26 mouse cellular contexts compared by ENCODE assay signal in the genomic region with DNA sequence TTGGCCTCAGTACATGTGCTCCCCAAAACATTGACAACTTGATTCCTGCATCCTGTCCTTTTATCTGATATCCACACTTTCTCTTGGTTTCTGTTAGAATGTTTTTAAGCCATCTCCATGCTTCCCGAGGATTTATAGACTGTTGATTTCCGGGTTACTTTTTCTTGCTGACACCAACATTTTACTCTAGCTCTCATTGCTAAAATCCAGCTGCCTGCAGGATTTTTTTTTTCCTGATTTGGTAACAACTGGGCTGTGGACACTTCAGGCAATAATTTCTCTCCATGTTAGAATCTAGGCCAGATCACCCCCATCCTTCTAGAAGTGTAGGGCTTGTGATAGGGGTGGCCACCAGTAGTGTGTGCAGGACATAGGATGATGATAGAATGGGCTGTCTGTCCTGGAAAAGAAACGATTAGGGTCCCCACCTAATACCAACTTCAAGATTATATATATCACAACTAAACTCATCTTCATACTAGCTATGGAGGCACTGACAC.
DNase-seq lines count a peak whose midpoint lies in the region; ATAC-seq and TF ChIP-seq lines count a peak whose summit lies in the region.
"Had no signal": no experiment of that assay in that cellular context is flagged by ENCODE, and none has a peak within 500 bp of the region (broad histone marks: within the 10 kb centered on the region; RNA-seq: fewer than 3 reads in every experiment).

No protein-coding gene starts in this region.

- no peak overlapping the region for H3K4me2 ChIP-seq in kidney, embryonic 15.5 days
- H3K4me2 ChIP-seq in lung, postnatal 0 days (replicated peaks; ENCODE audit: low read depth, low read length): no peak overlapping the region
- H3K4me2 ChIP-seq: embryonic facial prominence, embryonic 13.5 days; forebrain, embryonic 12.5 days; forebrain, embryonic 15.5 days; hindbrain, embryonic 12.5 days; hindbrain, embryonic 15.5 days had no signal

- H3K27me3 ChIP-seq in kidney, adult 2 months (replicated peaks; ENCODE audit: control insufficient read depth, insufficient read depth, low read length): no peaks in the 10 kb centered on the region
- H3K27me3 ChIP-seq in kidney, embryonic 15.5 days: 0 out of 2 replicates have a peak, but pooled peaks cover under 1% of the 10 kb centered on the region
- no peaks in the 10 kb centered on the region for H3K27me3 ChIP-seq in lung, postnatal 0 days (replicated peaks; ENCODE audit: insufficient read depth, low read length)
- H3K27me3 ChIP-seq: embryonic facial prominence, embryonic 13.5 days; forebrain, embryonic 12.5 days; forebrain, embryonic 15.5 days; hindbrain, embryonic 12.5 days; hindbrain, embryonic 15.5 days; Patski had no signal

- H3K4me3 ChIP-seq in kidney, adult 2 months (ENCODE audit: insufficient read depth, low read depth, low read length): no peak overlapping the region
- no peak overlapping the region for H3K4me3 ChIP-seq in kidney, embryonic 15.5 days (replicated peaks)
- no peak overlapping the region for H3K4me3 ChIP-seq in lung, postnatal 0 days (ENCODE audit: low read depth, low read length)
- no peak overlapping the region for H3K4me3 ChIP-seq in lung, adult 2 months (replicated peaks; ENCODE audit: extremely low read depth, low read depth, low read length)
- H3K4me3 ChIP-seq: embryonic facial prominence, embryonic 10.5 days; embryonic facial prominence, embryonic 13.5 days; erythroblast, embryonic 14.5 days; forebrain, embryonic 12.5 days; forebrain, embryonic 15.5 days; heart, adult 2 months; heart, embryonic 10.5 days; hindbrain, embryonic 12.5 days; hindbrain, embryonic 15.5 days had no signal

- 59% methylated on average over 3 of the region's 3 CpGs for WGBS in kidney, adult 2 months
- 56% methylated on average over 3 of the region's 3 CpGs for WGBS in kidney, embryonic 15.5 days
- WGBS in lung, postnatal 0 days: 49% methylated on average over 3 of the region's 3 CpGs
- 72% methylated on average over 3 of the region's 3 CpGs for WGBS in lung, adult 2 months

- TF ChIP-seq POLR2A in kidney, adult 2 months (IDR thresholded peaks at IDR 0.05; ENCODE audit: low read depth, low read length): no peak
- no peak for TF ChIP-seq POLR2A in lung, adult 2 months (IDR thresholded peaks at IDR 0.05; ENCODE audit: borderline replicate concordance, extremely low read depth, low read depth, low read length)

- H3K27ac ChIP-seq in kidney, adult 2 months (ENCODE audit: insufficient read depth, low read depth, low read length): peak overlapping the region; percentile 47; the same call in 1 of the 2 replicates
- H3K27ac ChIP-seq in kidney, embryonic 15.5 days: no peak overlapping the region
- H3K27ac ChIP-seq in lung, postnatal 0 days (ENCODE audit: low read length): no peak overlapping the region
- H3K27ac ChIP-seq: embryonic facial prominence, embryonic 10.5 days; embryonic facial prominence, embryonic 13.5 days; forebrain, embryonic 12.5 days; forebrain, embryonic 15.5 days; heart, adult 2 months; heart, embryonic 10.5 days; hindbrain, embryonic 12.5 days; hindbrain, embryonic 15.5 days had no signal

- H3K4me1 ChIP-seq in kidney, adult 2 months (ENCODE audit: control insufficient read depth, insufficient read depth, low read length): no peaks in the 10 kb centered on the region
- H3K4me1 ChIP-seq in kidney, embryonic 15.5 days: peaks cover 22% of the 10 kb centered on the region
- no peaks in the 10 kb centered on the region for H3K4me1 ChIP-seq in lung, postnatal 0 days (ENCODE audit: insufficient read depth, low read depth, low read length)
- H3K4me1 ChIP-seq in lung, adult 2 months (ENCODE audit: control insufficient read depth, insufficient read depth, low read length): no peaks in the 10 kb centered on the region; the same call in 1 of the 2 replicates
- H3K4me1 ChIP-seq: forebrain, embryonic 12.5 days; forebrain, embryonic 15.5 days; hindbrain, embryonic 12.5 days; hindbrain, embryonic 15.5 days had no signal

- H3K9me3 ChIP-seq in kidney, embryonic 15.5 days (replicated peaks): no peaks in the 10 kb centered on the region
- no peaks in the 10 kb centered on the region for H3K9me3 ChIP-seq in lung, postnatal 0 days (ENCODE audit: low read length)
- H3K9me3 ChIP-seq: embryonic facial prominence, embryonic 10.5 days; forebrain, embryonic 12.5 days; forebrain, embryonic 15.5 days; hindbrain, embryonic 15.5 days had no signal

- peak; percentile 42 for DNase-seq in kidney, adult 2 months
- peak; percentile 11 for DNase-seq in kidney, postnatal 14 days
- no peak for DNase-seq in kidney, postnatal 25 days
- DNase-seq in lung, postnatal 0 days (ENCODE audit: low spot score): peak; percentile 57
- no peak for DNase-seq in lung, adult 2 months
- DNase-seq in adrenal gland, postnatal 36 days: no peak
- DNase-seq: adrenal gland, adult 2 months; adrenal gland, postnatal 14 days; B cell, adult 2 months; cerebellum, adult 11-12 months; cerebellum, adult 8-10 months; cerebellum, postnatal 36 days; embryo, embryonic 11 days; gastrocnemius, postnatal 25 days; heart, adult 2 months had no signal

- H3K36me3 ChIP-seq in kidney, adult 2 months (ENCODE audit: control insufficient read depth, insufficient read depth, low read length): no peaks in the 10 kb centered on the region
- no peaks in the 10 kb centered on the region for H3K36me3 ChIP-seq in kidney, embryonic 15.5 days
- no peaks in the 10 kb centered on the region for H3K36me3 ChIP-seq in lung, postnatal 0 days (ENCODE audit: insufficient read depth, low read length)
- H3K36me3 ChIP-seq: embryonic facial prominence, embryonic 10.5 days; embryonic facial prominence, embryonic 13.5 days; forebrain, embryonic 12.5 days; forebrain, embryonic 15.5 days; G1E; heart, embryonic 10.5 days; hindbrain, embryonic 12.5 days; hindbrain, embryonic 15.5 days had no signal

- ATAC-seq in kidney, embryonic 15.5 days (replicated peaks; ENCODE audit: low FRiP score): no peak
- no peak; the same call in 1 of the 2 replicates for ATAC-seq in lung, postnatal 0 days
- ATAC-seq: forebrain, embryonic 15.5 days; Patski had no signal

- TF ChIP-seq EP300 in lung, postnatal 0 days (IDR thresholded peaks at IDR 0.05): no peak

- H3K9ac ChIP-seq in kidney, embryonic 15.5 days: no peak overlapping the region
- no peak overlapping the region for H3K9ac ChIP-seq in lung, postnatal 0 days (replicated peaks; ENCODE audit: low read depth)
- H3K9ac ChIP-seq: embryonic facial prominence, embryonic 13.5 days; forebrain, embryonic 12.5 days; forebrain, embryonic 15.5 days; hindbrain, embryonic 12.5 days; hindbrain, embryonic 15.5 days had no signal

- TF ChIP-seq CTCF in kidney, adult 2 months (conservative IDR thresholded peaks at IDR 0.05; ENCODE audit: insufficient read depth, insufficient read length, low read depth, low read length): no peak
- TF ChIP-seq CTCF in lung, postnatal 0 days (IDR thresholded peaks at IDR 0.05): no peak
- no peak for TF ChIP-seq CTCF in lung, adult 2 months (IDR thresholded peaks at IDR 0.05; ENCODE audit: insufficient read depth, low read length)

Comparison
In these comparisons a context has a peak if more than half of its experiments do, and no peak if none do; other contexts are left out.
1. DNase-seq: peak in kidney, adult 2 months (single experiment), kidney, postnatal 14 days (single experiment) and lung, postnatal 0 days (single experiment); none in kidney, postnatal 25 days (0 of 2), lung, adult 2 months (single experiment) and adrenal gland, postnatal 36 days (0 of 2).